In genomic region chr2:122180051-122180822, GRCm38 (mm10) we compare ENCODE assay signal across 27 mouse cellular contexts. TPM values are rescaled to one million over a fixed set of nuclear protein-coding genes. Genes with fewer than 3 reads are reported as not detected.
DNase-seq lines count a peak whose midpoint lies in the region; ATAC-seq and TF ChIP-seq lines count a peak whose summit lies in the region.
"Had no signal": no experiment of that assay in that cellular context is flagged by ENCODE, and none has a peak within 500 bp of the region (broad histone marks: within the 10 kb centered on the region; RNA-seq: fewer than 3 reads in every experiment).

No protein-coding gene starts in this region.

- DNase-seq in spleen, postnatal 36 days (ENCODE audit: low spot score in 2 of 2), result peak; percentile 30
- DNase-seq in spleen, postnatal 4 days (ENCODE audit: low spot score in 2 of 2), result no peak
- DNase-seq in thymus, adult 2 months, result peak; percentile 41
- no peak for DNase-seq in layer of hippocampus, adult 9-11 months
- DNase-seq in adrenal gland, adult (ENCODE audit: inconsistent age in 2 of 2, low spot score in 1 of 2), result no peak
- DNase-seq in left cerebral cortex, adult 18-20 months (ENCODE audit: low spot score in 2 of 2), result no peak
- no peak for DNase-seq in adrenal gland, adult 18-20 months (ENCODE audit: low spot score in 2 of 2)
- DNase-seq: adrenal gland, postnatal 10 days; cerebellum, adult 18-20 months; gastrocnemius, postnatal 14 days; kidney, postnatal 10 days; lung, adult 2 months; right cerebral cortex, postnatal 4 days had no signal

- H3K4me3 ChIP-seq in thymus, adult 2 months (ENCODE audit: control insufficient read depth, insufficient read depth, low read length), result no peak overlapping the region
- H3K4me3 ChIP-seq: embryonic facial prominence, embryonic 13.5 days; hindbrain, embryonic 10.5 days; limb, embryonic 15.5 days had no signal

- H3K27ac ChIP-seq in thymus, adult 2 months (ENCODE audit: control insufficient read depth, insufficient read depth, low read length), result no peak overlapping the region
- H3K27ac ChIP-seq: embryonic facial prominence, embryonic 13.5 days; hindbrain, embryonic 10.5 days; limb, embryonic 15.5 days had no signal

- no peak for TF ChIP-seq POLR2A in thymus, adult 2 months (IDR thresholded peaks at IDR 0.05; ENCODE audit: control insufficient read depth, extremely low read depth, insufficient read depth, low read length, poor library complexity)

- WGBS in thymus, adult 2 months, result 42% methylated on average over 8 of the region's 8 CpGs

- H3K27me3 ChIP-seq in thymus, adult 2 months (ENCODE audit: control insufficient read depth, insufficient read depth, low read length), result no peaks in the 10 kb centered on the region
- H3K27me3 ChIP-seq: embryonic facial prominence, embryonic 13.5 days; limb, embryonic 15.5 days; Patski had no signal

- TF ChIP-seq CTCF in thymus, adult 2 months (IDR thresholded peaks at IDR 0.05; ENCODE audit: borderline replicate concordance, control insufficient read depth, extremely low read depth, insufficient read depth, low read length, poor library complexity), result no peak

- peak; percentile 23; the same call in 1 of the 2 replicates for ATAC-seq in granulocyte monocyte progenitor cell, adult 5-6 weeks (replicated peaks; ENCODE audit: poor library complexity, severe bottlenecking)
- ATAC-seq: intestine, embryonic 16.5 days; Patski had no signal

- no peaks in the 10 kb centered on the region; the same call in 1 of the 2 replicates for H3K4me1 ChIP-seq in thymus, adult 2 months (replicated peaks; ENCODE audit: control insufficient read depth, insufficient read depth, low read length)
- H3K4me1 ChIP-seq: embryonic facial prominence, embryonic 13.5 days; hindbrain, embryonic 10.5 days; limb, embryonic 15.5 days had no signal

- H3K36me3 ChIP-seq in thymus, adult 2 months (ENCODE audit: control insufficient read depth, insufficient read depth, low read length), result no peaks in the 10 kb centered on the region
- H3K36me3 ChIP-seq: embryonic facial prominence, embryonic 13.5 days; hindbrain, embryonic 10.5 days; limb, embryonic 15.5 days had no signal

RNA-seq across cellular contexts. Expression of gene Patl2, which starts 5.8 kb away (rescaled TPM):
- not detected in 2 replicates for total RNA-seq in granulocyte monocyte progenitor cell, adult 5-6 weeks (2014; fragmentation: Nextera tagmentation)
- total RNA-seq in granulocyte monocyte progenitor cell, adult 5-6 weeks (2017), result not detected in 2 replicates
- polyA plus RNA-seq in thymus, adult 2 months (2012; rRNA removed), result 0.61 and 0.92 TPM in 2 replicates
- total RNA-seq in left cerebral cortex, adult 18-20 months (2021), result under 1 TPM in 1 of 2 experiments, not detected in 1; 0.14 TPM
- total RNA-seq in adrenal gland, adult 18-20 months (2021), result not detected
- total RNA-seq: gastrocnemius, postnatal 14 days; megakaryocyte-erythroid progenitor cell, adult 5-6 weeks; monocyte, adult 5-6 weeks had no signal
- polyA plus RNA-seq: C2C12; embryonic facial prominence, embryonic 13.5 days; heart, embryonic 14.5 days; hindbrain, embryonic 10.5 days; limb, embryonic 15.5 days; lung, adult 2 months; stomach, embryonic 14.5 days had no signal

RNA-seq across cellular contexts. Expression of gene Terb2, which starts 5.8 kb away (rescaled TPM):
- total RNA-seq in granulocyte monocyte progenitor cell, adult 5-6 weeks (2014; fragmentation: Nextera tagmentation), result not detected in 2 replicates
- not detected in 2 replicates for total RNA-seq in granulocyte monocyte progenitor cell, adult 5-6 weeks (2017)
- not detected in 2 replicates for polyA plus RNA-seq in thymus, adult 2 months (2012; rRNA removed)
- not detected for total RNA-seq in left cerebral cortex, adult 18-20 months (2021)
- total RNA-seq in adrenal gland, adult 18-20 months (2021), result not detected
- total RNA-seq: adrenal gland, postnatal 10 days; gastrocnemius, postnatal 14 days; left cerebral cortex, postnatal 10 days; megakaryocyte-erythroid progenitor cell, adult 5-6 weeks had no signal
- polyA plus RNA-seq: C2C12; cortical plate, adult 2 months; embryonic facial prominence, embryonic 13.5 days; heart, embryonic 14.5 days; hindbrain, embryonic 10.5 days; intestine, embryonic 16.5 days; limb, embryonic 15.5 days; lung, adult 2 months; neural tube, embryonic 14.5 days; Patski; stomach, embryonic 14.5 days had no signal

RNA-seq across cellular contexts. Expression of gene Trim69, which starts 19.7 kb away (rescaled TPM):
- 0.56 TPM in 1 of 2 replicates, not detected in the other for total RNA-seq in granulocyte monocyte progenitor cell, adult 5-6 weeks (2014; fragmentation: Nextera tagmentation)
- total RNA-seq in granulocyte monocyte progenitor cell, adult 5-6 weeks (2017), result not detected in 2 replicates
- 0.12 and 0.13 TPM in 2 replicates for polyA plus RNA-seq in thymus, adult 2 months (2012; rRNA removed)
- total RNA-seq in left cerebral cortex, adult 18-20 months (2021), result not detected
- total RNA-seq in adrenal gland, adult 18-20 months (2021), result under 1 TPM in 1 of 2 experiments, not detected in 1; 0.16 TPM
- total RNA-seq: adrenal gland, postnatal 10 days; gastrocnemius, postnatal 14 days; left cerebral cortex, postnatal 10 days; monocyte, adult 5-6 weeks had no signal
- polyA plus RNA-seq: cortical plate, adult 2 months; embryonic facial prominence, embryonic 13.5 days; hindbrain, embryonic 10.5 days; intestine, embryonic 16.5 days; neural tube, embryonic 14.5 days had no signal

RNA-seq across cellular contexts. Expression of gene B2m, which starts 32.8 kb away (rescaled TPM):
- total RNA-seq in granulocyte monocyte progenitor cell, adult 5-6 weeks (2014; fragmentation: Nextera tagmentation), result 1,957 and 2,269 TPM in 2 replicates
- 1,824 and 1,957 TPM in 2 replicates for total RNA-seq in granulocyte monocyte progenitor cell, adult 5-6 weeks (2017)
- 1,110 and 1,280 TPM in 2 replicates for polyA plus RNA-seq in thymus, adult 2 months (2012; rRNA removed)
- 100 to 1,000 TPM; 121 to 139 TPM for total RNA-seq in left cerebral cortex, adult 18-20 months (2021)
- total RNA-seq in adrenal gland, adult 18-20 months (2021), result 1,000 to 10,000 TPM in 1 of 2 experiments, 100 to 1,000 TPM in 1; 825 to 1,833 TPM

RNA-seq across cellular contexts. Expression of gene Sord, which starts 54.3 kb away (rescaled TPM):
- 52.4 and 58.9 TPM in 2 replicates for total RNA-seq in granulocyte monocyte progenitor cell, adult 5-6 weeks (2014; fragmentation: Nextera tagmentation)
- total RNA-seq in granulocyte monocyte progenitor cell, adult 5-6 weeks (2017), result 65.6 and 68.8 TPM in 2 replicates
- 16.7 and 19.0 TPM in 2 replicates for polyA plus RNA-seq in thymus, adult 2 months (2012; rRNA removed)
- 10 to 100 TPM; 19.4 to 20.4 TPM for total RNA-seq in left cerebral cortex, adult 18-20 months (2021)
- total RNA-seq in adrenal gland, adult 18-20 months (2021), result 10 to 100 TPM; 68.2 to 83.0 TPM

Comparison
In these comparisons a context has a peak if more than half of its experiments do, and no peak if none do; other contexts are left out.
1. DNase-seq: peak in spleen, postnatal 36 days (2 of 2) and thymus, adult 2 months (single experiment); none in spleen, postnatal 4 days (0 of 2), layer of hippocampus, adult 9-11 months (single experiment), adrenal gland, adult (0 of 2), left cerebral cortex, adult 18-20 months (0 of 2) and adrenal gland, adult 18-20 months (0 of 2).